Mouse (Mus musculus): ENCODE measurements at regions not wholly inside any gene's neighbourhood (a gene's known extent, or its start where the extent isn't known, plus 50 kb on each side); places are given as distances from the start of the nearest gene placed in this dataset.

DNA sequence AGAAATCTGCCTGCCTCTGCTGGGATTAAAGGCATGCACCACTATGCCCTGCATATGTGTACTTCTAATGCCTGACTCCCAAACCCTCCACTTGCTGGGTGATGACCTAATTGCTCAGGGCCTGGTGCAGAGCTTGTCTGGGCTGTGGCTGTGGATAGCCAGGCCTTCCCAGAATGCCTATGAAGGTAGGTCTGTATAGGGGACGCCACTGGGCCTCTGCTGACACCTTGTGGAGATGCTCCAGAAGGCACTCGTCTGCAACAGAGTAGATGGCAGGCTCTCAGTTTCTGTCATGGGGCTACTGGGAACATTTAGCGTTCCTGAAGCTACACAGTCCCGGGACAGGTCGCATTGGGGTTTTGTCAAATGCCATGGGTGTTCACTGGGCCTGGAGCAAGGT is 201.4 kb upstream of the Zfp618 start:
- TF ChIP-seq TAL1 (conservative IDR thresholded peaks at IDR 0.05; ENCODE audit: low read depth, low read length) = no peak
- no peak for TF ChIP-seq GATA1 (IDR thresholded peaks at IDR 0.05; ENCODE audit: borderline replicate concordance, low read length)
- no peak for TF ChIP-seq CTCF (IDR thresholded peaks at IDR 0.05; ENCODE audit: low read depth, low read length)
- no peak for TF ChIP-seq POLR2AphosphoS5 (IDR thresholded peaks at IDR 0.05; ENCODE audit: insufficient replicate concordance, low read depth, low read length)
